Mouse (Mus musculus): ENCODE results near the gene Gm18596. TPM values are rescaled to one million over a fixed set of nuclear protein-coding genes. Genes with fewer than 3 reads are reported as not detected.

Gene Gm18596
- polyA plus RNA-seq (2021; fragmentation: Nextera tagmentation): not detected in 2 replicates
- long read RNA-seq, experiment 1: 0 reads
- long read RNA-seq, experiment 2: 0 reads

GRCm38 (mm10) chr10:77741924-77742688 is at the start of gene Gm18596:
TSS of gene Gm18596 (minus strand) at chr10:77742638.

GRCm38 (mm10) chr10:77787876-77788275 is 45.4 kb upstream of the Gm18596 start, which contains the start of gene Gm7137:
TSS of gene Gm7137 (minus strand) at chr10:77788200.

GRCm38 (mm10) chr10:77782442-77782841 is 40.0 kb upstream of the Gm18596 start, which contains the start of gene Gm3250:
TSS of gene Gm3250 (minus strand) at chr10:77782542.

GRCm38 (mm10) chr10:77776844-77777243 is 34.4 kb upstream of the Gm18596 start, which contains the start of gene Gm7138:
TSS of gene Gm7138 (minus strand) at chr10:77776944.

GRCm38 (mm10) chr10:77771225-77771624 is 28.8 kb upstream of the Gm18596 start, which contains the start of gene Gm3238:
TSS of gene Gm3238 (minus strand) at chr10:77771325.

GRCm38 (mm10) chr10:77759582-77759981 is 17.1 kb upstream of the Gm18596 start, which contains the start of gene Gm3233:
TSS of gene Gm3233 (minus strand) at chr10:77759682.

GRCm38 (mm10) chr10:77751254-77751653 is 8.8 kb upstream of the Gm18596 start, which contains the start of gene Gm9736:
TSS of gene Gm9736 (minus strand) at chr10:77751354.

GRCm38 (mm10) chr10:77726186-77726585 is 16.3 kb downstream of the Gm18596 start, which contains the start of gene Gm10100:
TSS of gene Gm10100 (plus strand) at chr10:77726486.

GRCm38 (mm10) chr10:77720299-77720698 is 22.1 kb downstream of the Gm18596 start, which contains the start of gene Krtap12-1:
TSS of gene Krtap12-1 (plus strand) at chr10:77720599.

GRCm38 (mm10) chr10:77715507-77715906 is 26.9 kb downstream of the Gm18596 start, which contains the start of gene Gm10142:
TSS of gene Gm10142 (plus strand) at chr10:77715807.

GRCm38 (mm10) chr10:77711157-77711556 is 31.3 kb downstream of the Gm18596 start, which contains the start of gene Gm10024:
TSS of gene Gm10024 (plus strand) at chr10:77711457.

GRCm38 (mm10) chr10:77706326-77706725 is 36.1 kb downstream of the Gm18596 start, which contains the start of gene Gm10272:
TSS of gene Gm10272 (plus strand) at chr10:77706626.

GRCm38 (mm10) chr10:77697133-77697532 is 45.3 kb downstream of the Gm18596 start, which contains the start of gene Gm9508:
TSS of gene Gm9508 (minus strand) at chr10:77697233.

Other genes starting within 250 kb of the Gm18596 start
- gene Fam207a, start 226.9 kb downstream of the Gm18596 start, polyA plus RNA-seq (2021; fragmentation: Nextera tagmentation): 26.3 and 30.1 TPM in 2 replicates
- 6.9 and 7.4 TPM in 2 replicates for gene Itgb2, start 212.4 kb downstream of the Gm18596 start, polyA plus RNA-seq (2021; fragmentation: Nextera tagmentation)
- 78.1 and 78.4 TPM in 2 replicates for gene Pttg1ip, start 160.9 kb downstream of the Gm18596 start, polyA plus RNA-seq (2021; fragmentation: Nextera tagmentation)
- gene Sumo3, start 136.5 kb downstream of the Gm18596 start, polyA plus RNA-seq (2021; fragmentation: Nextera tagmentation): 138 and 169 TPM in 2 replicates
- gene Gm49325, start 136.4 kb downstream of the Gm18596 start, polyA plus RNA-seq (2021; fragmentation: Nextera tagmentation): 2.2 and 4.3 TPM in 2 replicates
- gene Ube2g2, start 120.4 kb downstream of the Gm18596 start, polyA plus RNA-seq (2021; fragmentation: Nextera tagmentation): 64.6 and 69.3 TPM in 2 replicates
- gene Tspear, start 56.1 kb downstream of the Gm18596 start, polyA plus RNA-seq (2021; fragmentation: Nextera tagmentation): 0.09 and 0.26 TPM in 2 replicates
- gene Gm19402, start 51.9 kb downstream of the Gm18596 start, polyA plus RNA-seq (2021; fragmentation: Nextera tagmentation): not detected in 2 replicates
- gene Gm9508, start 45.4 kb downstream of the Gm18596 start, polyA plus RNA-seq (2021; fragmentation: Nextera tagmentation): not detected in 2 replicates
- gene Gm10272, start 36.0 kb downstream of the Gm18596 start, polyA plus RNA-seq (2021; fragmentation: Nextera tagmentation): not detected in 2 replicates
- not detected in 2 replicates for gene Gm10024, start 31.2 kb downstream of the Gm18596 start, polyA plus RNA-seq (2021; fragmentation: Nextera tagmentation)
- not detected in 2 replicates for gene Gm10142, start 26.8 kb downstream of the Gm18596 start, polyA plus RNA-seq (2021; fragmentation: Nextera tagmentation)
- gene Krtap12-1, start 22.0 kb downstream of the Gm18596 start, polyA plus RNA-seq (2021; fragmentation: Nextera tagmentation): not detected in 2 replicates
- not detected in 2 replicates for gene Gm10100, start 16.2 kb downstream of the Gm18596 start, polyA plus RNA-seq (2021; fragmentation: Nextera tagmentation)
- not detected in 2 replicates for gene Gm9736, start 8.7 kb upstream of the Gm18596 start, polyA plus RNA-seq (2021; fragmentation: Nextera tagmentation)
- not detected in 2 replicates for gene Gm3233, start 17.0 kb upstream of the Gm18596 start, polyA plus RNA-seq (2021; fragmentation: Nextera tagmentation)
- not detected in 2 replicates for gene Gm3238, start 28.7 kb upstream of the Gm18596 start, polyA plus RNA-seq (2021; fragmentation: Nextera tagmentation)
- gene Gm7138, start 34.3 kb upstream of the Gm18596 start, polyA plus RNA-seq (2021; fragmentation: Nextera tagmentation): not detected in 2 replicates
- gene Gm3250, start 39.9 kb upstream of the Gm18596 start, polyA plus RNA-seq (2021; fragmentation: Nextera tagmentation): not detected in 2 replicates
- gene Gm7137, start 45.6 kb upstream of the Gm18596 start, polyA plus RNA-seq (2021; fragmentation: Nextera tagmentation): not detected in 2 replicates
- gene Gm9639, start 52.4 kb upstream of the Gm18596 start, polyA plus RNA-seq (2021; fragmentation: Nextera tagmentation): not detected in 2 replicates
- not detected in 2 replicates for gene Gm19668, start 56.5 kb upstream of the Gm18596 start, polyA plus RNA-seq (2021; fragmentation: Nextera tagmentation)
- not detected in 2 replicates for gene Gm9507, start 69.2 kb upstream of the Gm18596 start, polyA plus RNA-seq (2021; fragmentation: Nextera tagmentation)
- gene Gm2696, start 72.0 kb upstream of the Gm18596 start, polyA plus RNA-seq (2021; fragmentation: Nextera tagmentation): not detected in 2 replicates
- gene Krtap10-4, start 84.5 kb upstream of the Gm18596 start, polyA plus RNA-seq (2021; fragmentation: Nextera tagmentation): not detected in 2 replicates
- gene Krtap10-10, start 93.3 kb upstream of the Gm18596 start, polyA plus RNA-seq (2021; fragmentation: Nextera tagmentation): not detected in 2 replicates
- not detected in 2 replicates for gene Gm36176, start 104.2 kb upstream of the Gm18596 start, polyA plus RNA-seq (2021; fragmentation: Nextera tagmentation)
- gene Gm10318, start 110.2 kb upstream of the Gm18596 start, polyA plus RNA-seq (2021; fragmentation: Nextera tagmentation): not detected in 2 replicates
- not detected in 2 replicates for gene Gm3285, start 119.3 kb upstream of the Gm18596 start, polyA plus RNA-seq (2021; fragmentation: Nextera tagmentation)
- 2.7 and 2.9 TPM in 2 replicates for gene Lrrc3, start 159.9 kb upstream of the Gm18596 start, polyA plus RNA-seq (2021; fragmentation: Nextera tagmentation)
- 5.7 and 6.1 TPM in 2 replicates for gene Trpm2, start 227.9 kb upstream of the Gm18596 start, polyA plus RNA-seq (2021; fragmentation: Nextera tagmentation)
- 52.6 and 57.3 TPM in 2 replicates for gene 1810043G02Rik, start 235.9 kb upstream of the Gm18596 start, polyA plus RNA-seq (2021; fragmentation: Nextera tagmentation)

All from layer of hippocampus, adult 6 months (tissue).